Mouse (Mus musculus): ENCODE results near the gene Arl6. TPM values are rescaled to one million over a fixed set of nuclear protein-coding genes. Genes with fewer than 3 reads are reported as not detected.

Gene Arl6
- total and polyA plus RNA-seq, 3 experiments: 9.5 to 66.3 (median 64.3) TPM

- Histone ChIP-seq H3K4me3 (ENCODE audit: low read depth, low read length) (peak within 1 kb of the TSS; percentile 73), H3K9me3 (replicated peaks) (no peaks in the 10 kb centered on the region), H3K27me3 (ENCODE audit: insufficient read depth, low read length) (peaks cover 21% of the 10 kb centered on the region), H3K4me1 (ENCODE audit: insufficient read depth, low read depth, low read length) (peaks cover 15% of the 10 kb centered on the region), H3K36me3 (replicated peaks) (no peaks in the 10 kb centered on the region)
- TF ChIP-seq POLR2AphosphoS5 (IDR thresholded peaks at IDR 0.05; ENCODE audit: insufficient replicate concordance, low read depth, low read length): no peak
- TF ChIP-seq CTCF (IDR thresholded peaks at IDR 0.05; ENCODE audit: low read depth, low read length): no peak
- no peak for TF ChIP-seq TAL1 (conservative IDR thresholded peaks at IDR 0.05; ENCODE audit: low read depth, low read length)
- no peak for TF ChIP-seq GATA2 (IDR thresholded peaks at IDR 0.05; ENCODE audit: borderline replicate concordance, low read depth, low read length)
- no peak for TF ChIP-seq GATA1 (IDR thresholded peaks at IDR 0.05; ENCODE audit: borderline replicate concordance, low read length)
- ATAC-seq (ENCODE audit: extremely low read depth, insufficient number of reproducible peaks, low FRiP score, poor library complexity, severe bottlenecking): peak; percentile 67
- peak; percentile 52 for DNase-seq (ENCODE audit: low spot score)
Observed at GRCm38 (mm10) chr16:59600311-59601251, 38.6 kb downstream of the Arl6 start, which contains the start of gene Crybg3. Gene Crybg3, minus strand, starts transcription at chr16:59600979.

DNA sequence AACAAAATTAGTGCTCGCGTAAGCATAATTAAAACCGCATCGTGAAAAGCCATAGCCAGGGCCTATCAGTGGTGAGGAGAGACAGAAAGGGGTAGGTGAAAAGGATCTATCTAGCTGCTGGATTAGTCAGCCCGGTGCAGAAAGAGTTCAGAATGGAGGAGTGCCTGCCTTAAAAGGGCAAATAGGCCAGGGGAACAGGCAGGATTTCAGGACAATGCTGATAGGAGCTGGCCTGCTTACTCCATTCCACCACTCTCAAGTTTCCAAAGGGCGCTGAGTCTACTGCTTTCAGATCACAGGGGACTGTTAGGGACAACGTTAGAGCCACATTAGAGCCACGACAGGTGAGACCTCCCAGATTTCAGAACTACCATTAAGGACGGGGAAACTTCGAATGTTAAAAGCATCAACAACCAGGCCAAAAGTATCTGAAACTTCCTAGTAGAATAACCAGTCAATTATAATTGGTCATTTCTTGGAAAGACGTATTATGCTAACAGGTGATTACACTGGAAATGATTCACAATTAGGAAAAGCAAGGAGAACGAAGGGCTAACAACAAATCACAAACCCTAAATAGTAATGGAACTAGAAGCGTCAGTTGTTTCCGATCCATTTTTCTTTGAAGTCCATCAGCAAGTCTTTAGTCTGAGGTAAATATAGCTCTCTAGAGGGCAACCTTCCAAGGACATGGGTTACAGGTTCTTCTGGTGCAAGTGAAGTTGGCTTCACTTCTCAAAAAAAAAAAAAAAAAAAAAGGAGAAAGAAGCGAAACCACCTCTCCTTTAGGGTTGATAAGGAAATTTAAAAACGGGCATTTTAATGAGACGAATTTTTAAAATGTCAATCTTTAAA is 39.6 kb downstream of the Arl6 start:
- TF ChIP-seq POLR2AphosphoS5 (IDR thresholded peaks at IDR 0.05; ENCODE audit: insufficient replicate concordance, low read depth, low read length): no peak
- TF ChIP-seq CTCF (IDR thresholded peaks at IDR 0.05; ENCODE audit: low read depth, low read length): no peak
- no peak for TF ChIP-seq GATA1 (IDR thresholded peaks at IDR 0.05; ENCODE audit: borderline replicate concordance, low read length)
- no peak for ATAC-seq (ENCODE audit: extremely low read depth, insufficient number of reproducible peaks, low FRiP score, poor library complexity, severe bottlenecking)
- no peaks in the 10 kb centered on the region for H3K36me3 ChIP-seq (replicated peaks)
- peaks cover 26% of the 10 kb centered on the region for H3K27me3 ChIP-seq (ENCODE audit: insufficient read depth, low read length)
- H3K4me3 ChIP-seq (ENCODE audit: low read depth, low read length): no peak overlapping the region
- no peaks in the 10 kb centered on the region for H3K9me3 ChIP-seq (replicated peaks)
- DNase-seq (ENCODE audit: low spot score): no peak
- peaks cover 15% of the 10 kb centered on the region for H3K4me1 ChIP-seq (ENCODE audit: insufficient read depth, low read depth, low read length)

DNA sequence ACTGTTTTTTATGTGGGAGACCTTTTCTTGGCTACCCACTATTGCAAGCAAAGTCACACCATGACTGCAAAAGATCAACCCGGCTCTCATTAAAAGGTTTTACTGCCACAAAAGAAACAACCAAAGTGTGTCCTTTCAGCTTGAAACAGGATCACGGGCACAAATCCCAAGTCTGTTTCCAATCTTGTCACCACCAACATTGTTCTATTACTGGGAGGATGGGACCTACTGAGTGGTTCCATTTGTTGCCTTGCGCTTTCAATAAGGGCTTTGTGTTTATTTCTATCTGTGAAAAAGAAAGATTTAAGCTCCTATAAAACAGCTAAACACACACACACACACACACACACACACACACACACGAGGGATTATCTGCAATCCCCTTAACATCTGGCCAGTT is 40.2 kb downstream of the Arl6 start:
- DNase-seq (ENCODE audit: low spot score): no peak
- H3K4me3 ChIP-seq (ENCODE audit: low read depth, low read length): no peak overlapping the region
- TF ChIP-seq CTCF (IDR thresholded peaks at IDR 0.05; ENCODE audit: low read depth, low read length) (no peak), POLR2AphosphoS5 (IDR thresholded peaks at IDR 0.05; ENCODE audit: insufficient replicate concordance, low read depth, low read length) (no peak), GATA2 (IDR thresholded peaks at IDR 0.05; ENCODE audit: borderline replicate concordance, low read depth, low read length) (no peak), TAL1 (conservative IDR thresholded peaks at IDR 0.05; ENCODE audit: low read depth, low read length) (no peak), GATA1 (IDR thresholded peaks at IDR 0.05; ENCODE audit: borderline replicate concordance, low read length) (no peak)

GRCm38 (mm10) chr16:59597256-59597655 is 41.9 kb downstream of the Arl6 start:
- no peaks in the 10 kb centered on the region for H3K36me3 ChIP-seq (replicated peaks)
- DNase-seq (ENCODE audit: low spot score) (no peak), ATAC-seq (ENCODE audit: extremely low read depth, insufficient number of reproducible peaks, low FRiP score, poor library complexity, severe bottlenecking) (no peak)
- peaks cover 15% of the 10 kb centered on the region for H3K4me1 ChIP-seq (ENCODE audit: insufficient read depth, low read depth, low read length)
- TF ChIP-seq GATA2 (IDR thresholded peaks at IDR 0.05; ENCODE audit: borderline replicate concordance, low read depth, low read length) (no peak), POLR2AphosphoS5 (IDR thresholded peaks at IDR 0.05; ENCODE audit: insufficient replicate concordance, low read depth, low read length) (no peak), GATA1 (IDR thresholded peaks at IDR 0.05; ENCODE audit: borderline replicate concordance, low read length) (no peak), TAL1 (conservative IDR thresholded peaks at IDR 0.05; ENCODE audit: low read depth, low read length) (no peak)
- H3K9me3 ChIP-seq (replicated peaks): no peaks in the 10 kb centered on the region
- peaks cover 24% of the 10 kb centered on the region for H3K27me3 ChIP-seq (ENCODE audit: insufficient read depth, low read length)
- H3K4me3 ChIP-seq (ENCODE audit: low read depth, low read length): no peak overlapping the region

More for the DNA sequence above, 40.2 kb downstream of the Arl6 start:
- peaks cover 15% of the 10 kb centered on the region for H3K4me1 ChIP-seq (ENCODE audit: insufficient read depth, low read depth, low read length)
- no peaks in the 10 kb centered on the region for H3K36me3 ChIP-seq (replicated peaks)
- no peaks in the 10 kb centered on the region for H3K9me3 ChIP-seq (replicated peaks)
- ATAC-seq (ENCODE audit: extremely low read depth, insufficient number of reproducible peaks, low FRiP score, poor library complexity, severe bottlenecking): no peak
- H3K27me3 ChIP-seq (ENCODE audit: insufficient read depth, low read length): peaks cover 24% of the 10 kb centered on the region

DNA sequence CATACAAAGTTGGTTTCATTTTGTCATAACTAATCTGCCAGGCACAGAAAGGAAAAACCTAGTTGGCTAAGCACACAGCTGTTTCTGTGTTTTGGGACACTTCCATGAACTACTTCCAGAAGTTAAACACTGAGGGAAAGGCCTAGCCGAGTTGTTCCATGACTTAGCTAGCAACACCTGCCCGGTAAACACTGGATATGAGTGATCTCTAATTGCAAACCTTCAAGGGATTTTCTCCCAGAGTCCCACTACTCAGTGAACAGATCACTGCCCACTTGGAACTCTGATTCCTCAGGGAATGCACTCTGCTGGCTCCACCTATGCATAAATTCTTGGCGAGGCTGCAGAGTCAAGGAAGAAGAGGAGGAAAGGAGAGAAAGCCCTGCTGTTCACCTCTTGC is 44.5 kb downstream of the Arl6 start:
- Histone ChIP-seq H3K4me1 (ENCODE audit: insufficient read depth, low read depth, low read length) (peaks cover 2% of the 10 kb centered on the region; the same call in 1 of the 2 replicates), H3K27me3 (ENCODE audit: insufficient read depth, low read length) (peaks cover 11% of the 10 kb centered on the region), H3K36me3 (replicated peaks) (no peaks in the 10 kb centered on the region), H3K9me3 (replicated peaks) (no peaks in the 10 kb centered on the region), H3K4me3 (ENCODE audit: low read depth, low read length) (no peak overlapping the region)
- DNase-seq (ENCODE audit: low spot score): no peak
- no peak; the same call in 1 of the 2 replicates for ATAC-seq (ENCODE audit: extremely low read depth, insufficient number of reproducible peaks, low FRiP score, poor library complexity, severe bottlenecking)
- TF ChIP-seq GATA1 (IDR thresholded peaks at IDR 0.05; ENCODE audit: borderline replicate concordance, low read length) (no peak), TAL1 (conservative IDR thresholded peaks at IDR 0.05; ENCODE audit: low read depth, low read length) (no peak), POLR2AphosphoS5 (IDR thresholded peaks at IDR 0.05; ENCODE audit: insufficient replicate concordance, low read depth, low read length) (no peak), GATA2 (IDR thresholded peaks at IDR 0.05; ENCODE audit: borderline replicate concordance, low read depth, low read length) (no peak), CTCF (IDR thresholded peaks at IDR 0.05; ENCODE audit: low read depth, low read length) (no peak)

DNA sequence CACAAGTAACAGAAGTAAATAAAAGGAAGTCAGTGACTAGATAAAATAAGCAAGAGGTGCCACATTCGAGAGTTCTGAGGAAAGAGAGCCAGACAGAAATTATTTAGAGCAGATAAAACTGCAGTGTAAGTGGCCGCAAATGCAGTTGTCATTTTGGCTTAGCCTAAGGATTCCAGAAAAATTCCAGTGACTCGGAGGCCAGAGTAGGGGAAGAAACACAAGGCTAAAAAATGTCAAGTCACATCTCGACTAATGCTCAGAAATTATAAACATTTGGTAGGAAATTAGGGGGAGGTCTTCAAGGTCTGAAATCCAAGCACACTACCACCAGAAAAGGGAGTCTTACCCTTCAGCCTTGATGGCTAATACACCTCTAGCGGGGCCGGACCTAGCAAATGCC is 48.4 kb downstream of the Arl6 start:
- peaks cover 16% of the 10 kb centered on the region for H3K27me3 ChIP-seq (ENCODE audit: insufficient read depth, low read length)
- H3K36me3 ChIP-seq (replicated peaks): no peaks in the 10 kb centered on the region
- no peak overlapping the region for H3K4me3 ChIP-seq (ENCODE audit: low read depth, low read length)
- H3K9me3 ChIP-seq (replicated peaks): no peaks in the 10 kb centered on the region
- no peaks in the 10 kb centered on the region for H3K4me1 ChIP-seq (ENCODE audit: insufficient read depth, low read depth, low read length)
- ATAC-seq (ENCODE audit: extremely low read depth, insufficient number of reproducible peaks, low FRiP score, poor library complexity, severe bottlenecking): no peak
- no peak for DNase-seq (ENCODE audit: low spot score)
- TF ChIP-seq POLR2AphosphoS5 (IDR thresholded peaks at IDR 0.05; ENCODE audit: insufficient replicate concordance, low read depth, low read length): no peak
- TF ChIP-seq GATA1 (IDR thresholded peaks at IDR 0.05; ENCODE audit: borderline replicate concordance, low read length): no peak
- no peak for TF ChIP-seq GATA2 (IDR thresholded peaks at IDR 0.05; ENCODE audit: borderline replicate concordance, low read depth, low read length)
- TF ChIP-seq TAL1 (conservative IDR thresholded peaks at IDR 0.05; ENCODE audit: low read depth, low read length): no peak
- no peak for TF ChIP-seq CTCF (IDR thresholded peaks at IDR 0.05; ENCODE audit: low read depth, low read length)

All from G1E (cell line).